Mouse (Mus musculus) right cerebral cortex, postnatal 14 days (tissue): ENCODE measurements at regions not wholly inside any gene's neighbourhood (a gene's known extent, or its start where the extent isn't known, plus 50 kb on each side); places are given as distances from the start of the nearest gene placed in this dataset.

Experiments
- DNase-seq: peaks from one replicate; pipeline ENCODE4 v3.0.0; 2022

DNA sequence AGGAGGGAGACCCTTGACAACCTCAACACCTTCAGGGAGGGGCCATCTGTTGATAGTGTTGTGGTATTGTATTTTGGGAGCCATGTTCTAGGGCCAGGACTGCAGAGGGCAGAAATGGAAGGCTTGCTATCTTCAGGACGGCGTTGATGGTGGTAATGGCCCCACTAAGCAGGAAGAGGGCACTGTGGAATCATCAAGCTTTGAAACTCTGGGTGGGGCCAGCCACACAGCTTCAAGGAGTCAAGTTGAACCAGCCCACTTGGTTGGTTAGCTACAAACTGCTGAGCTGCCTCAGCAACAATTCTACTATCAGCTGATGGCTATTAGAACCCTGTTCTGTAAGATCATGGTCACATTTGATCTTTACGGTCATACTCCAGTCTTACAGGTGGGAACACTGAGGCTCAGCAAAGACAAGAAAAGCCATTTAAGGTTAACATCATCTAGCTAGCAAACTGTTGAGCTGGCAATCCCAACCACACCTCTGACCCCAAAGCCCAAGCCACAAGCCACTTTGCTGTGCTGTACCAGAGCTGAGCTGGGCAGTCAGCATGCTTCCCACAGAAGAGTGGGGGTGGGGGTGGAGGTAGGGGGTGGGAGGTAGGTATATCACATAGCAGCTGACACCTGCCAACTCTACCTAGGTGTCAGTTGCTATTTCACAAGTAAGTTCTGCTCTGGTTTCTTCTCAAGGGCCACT is 203.9 kb downstream of the Uaca start:
- peak; percentile 30 for DNase-seq

- DNase-seq, result peak; percentile 22
Observed at GRCm38 (mm10) chr9:60999001-60999529, 204.7 kb downstream of the Uaca start.

DNA sequence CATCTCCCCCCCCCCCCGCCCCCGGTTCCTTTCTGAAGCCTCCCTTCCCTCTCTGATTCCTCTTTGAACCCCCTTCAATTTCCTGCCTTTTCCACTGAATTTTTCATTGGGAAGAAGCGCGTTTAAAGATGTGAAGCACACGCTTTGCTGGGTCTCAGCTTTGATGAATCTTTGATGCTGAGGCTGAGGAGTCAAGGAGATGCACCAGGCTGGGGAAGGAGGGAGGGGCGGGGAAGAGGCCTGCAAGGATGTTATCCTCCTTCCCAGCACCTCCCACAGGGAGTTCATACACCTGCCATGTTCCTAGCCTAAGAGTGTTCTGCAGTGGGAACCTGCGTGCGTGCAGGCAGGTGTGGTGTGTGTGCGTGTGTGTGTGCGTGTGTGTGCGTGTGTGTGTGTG is 205.9 kb downstream of the Uaca start:
- DNase-seq, result no peak

GRCm38 (mm10) chr9:61002572-61002971 is 208.2 kb downstream of the Uaca start:
- no peak for DNase-seq

DNA sequence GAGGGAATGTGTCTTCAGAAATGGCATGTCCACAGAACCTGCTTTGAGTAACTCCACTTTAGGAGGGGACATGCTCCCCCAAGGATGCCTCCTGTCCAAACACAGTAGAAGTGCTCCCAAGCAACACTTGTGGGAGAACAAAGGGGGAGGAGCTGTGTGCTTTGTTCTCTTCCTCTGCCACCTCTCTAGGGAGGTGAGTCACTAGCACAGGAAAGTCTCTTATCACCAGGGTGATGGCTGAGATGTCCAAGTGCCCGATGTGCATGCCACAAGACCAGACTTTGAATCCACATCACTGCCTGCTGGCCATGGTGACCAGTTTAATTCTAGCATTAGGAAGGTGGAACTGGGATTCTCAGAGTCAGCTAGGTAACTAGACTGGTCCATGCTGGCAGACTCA is 214.1 kb downstream of the Uaca start:
- DNase-seq, result no peak

GRCm38 (mm10) chr9:61011066-61011465 is 216.7 kb downstream of the Uaca start:
- no peak for DNase-seq

GRCm38 (mm10) chr9:61012771-61013540 is 218.6 kb downstream of the Uaca start:
- peak; percentile 75 for DNase-seq

- DNase-seq, result no peak
Observed at GRCm38 (mm10) chr9:61014151-61014550, 219.8 kb downstream of the Uaca start.

DNA sequence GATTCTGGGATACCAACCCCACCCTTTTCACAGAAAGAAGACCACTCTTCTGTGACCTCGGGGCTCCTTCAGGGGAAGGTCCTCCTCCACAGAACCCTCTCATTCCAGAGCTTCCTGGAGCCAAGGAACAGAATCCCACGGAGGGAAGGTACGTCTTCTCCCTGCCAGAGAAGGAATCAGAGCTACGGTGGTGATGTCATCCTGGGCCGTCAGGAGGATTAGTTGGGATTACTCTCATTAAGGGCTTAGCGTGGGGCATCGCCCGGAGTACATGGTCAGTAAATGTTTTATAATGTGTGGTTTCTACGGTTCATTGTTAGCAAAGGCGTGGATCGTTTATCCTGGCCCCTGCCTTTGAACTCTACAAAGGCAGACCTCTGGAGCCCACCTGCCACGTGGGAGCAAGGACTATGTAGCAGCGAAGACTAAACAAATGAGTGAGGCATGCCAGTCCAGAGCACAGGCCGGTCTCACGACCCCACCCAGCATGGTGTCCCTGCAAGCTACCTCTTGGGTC is 221.1 kb downstream of the Uaca start:
- DNase-seq, result no peak

DNA sequence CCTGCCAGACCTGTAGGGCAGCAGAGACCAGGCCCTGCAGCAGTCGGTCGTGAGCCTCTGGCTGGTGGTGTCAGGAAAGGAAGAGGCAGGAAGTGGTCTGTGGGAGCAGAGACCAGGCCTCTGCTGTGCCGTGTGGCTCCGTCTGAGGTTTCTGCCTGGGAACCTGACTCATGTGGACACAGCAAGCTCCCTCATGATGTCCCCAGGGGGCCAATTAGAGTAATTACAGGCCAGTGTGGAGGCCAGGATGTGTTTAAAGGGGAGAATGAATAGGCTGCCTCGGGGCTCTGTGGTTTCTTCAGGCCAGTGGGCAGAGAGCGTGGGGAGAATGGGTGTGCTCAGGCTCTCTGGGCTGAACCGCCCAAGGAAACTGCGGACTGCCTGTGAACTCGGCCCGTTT is 222.3 kb downstream of the Uaca start:
- DNase-seq, result no peak

GRCm38 (mm10) chr9:61019938-61020337 is 225.6 kb downstream of the Uaca start:
- no peak for DNase-seq

- DNase-seq, result no peak
Observed at GRCm38 (mm10) chr9:61021810-61022209, 227.5 kb downstream of the Uaca start.

DNA sequence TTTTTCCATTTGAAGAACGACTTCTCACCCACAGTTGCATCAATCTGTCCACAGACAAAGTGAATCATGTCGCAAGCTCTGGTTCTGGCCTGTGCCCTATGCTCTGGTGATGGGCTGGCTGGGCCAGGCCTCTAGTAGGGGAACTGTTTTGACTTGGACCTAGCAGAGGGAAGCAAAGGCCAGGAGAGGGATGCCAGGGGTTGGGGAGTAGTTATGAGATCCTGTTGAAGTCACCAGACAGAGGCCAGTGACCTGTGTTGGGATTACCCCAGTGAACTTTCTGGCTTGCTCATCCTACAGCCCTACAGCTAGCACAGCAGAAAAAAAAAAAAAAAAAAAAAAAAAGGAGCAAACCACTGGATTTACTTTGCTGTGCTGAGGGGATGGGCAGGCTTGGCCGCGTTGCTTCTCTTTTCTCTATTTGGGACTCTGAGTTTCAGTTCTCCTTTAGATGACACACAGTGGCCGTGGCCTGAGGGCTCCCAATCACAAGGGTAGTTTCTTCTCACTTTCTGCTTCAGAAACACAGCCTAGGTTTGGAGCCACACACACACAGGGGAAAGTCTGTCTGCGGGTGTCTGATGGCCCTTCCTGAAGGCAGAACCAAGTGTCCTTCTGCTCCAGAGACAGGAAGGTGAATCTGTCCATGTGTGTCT is 228.2 kb downstream of the Uaca start:
- no peak for DNase-seq

DNA sequence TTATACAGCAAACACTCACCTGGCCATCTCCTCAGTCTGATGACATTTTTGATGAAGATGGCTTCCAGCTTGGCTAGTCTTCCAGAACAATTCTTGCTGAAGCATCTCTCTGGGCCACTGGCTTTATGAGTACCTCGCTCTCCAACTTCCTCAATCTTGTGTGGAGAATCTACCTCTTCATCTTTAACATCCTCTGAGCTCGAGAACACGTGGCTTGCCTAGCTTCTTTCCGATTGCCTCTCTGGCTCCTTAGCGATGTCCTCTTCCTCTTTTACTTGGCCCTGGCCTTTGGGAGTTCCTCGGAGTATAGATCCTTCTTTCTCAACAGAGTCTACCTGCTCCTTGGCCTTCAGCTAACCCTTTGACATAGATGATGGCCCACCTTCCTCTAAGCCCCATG is 231.0 kb downstream of the Uaca start:
- no peak for DNase-seq

DNA sequence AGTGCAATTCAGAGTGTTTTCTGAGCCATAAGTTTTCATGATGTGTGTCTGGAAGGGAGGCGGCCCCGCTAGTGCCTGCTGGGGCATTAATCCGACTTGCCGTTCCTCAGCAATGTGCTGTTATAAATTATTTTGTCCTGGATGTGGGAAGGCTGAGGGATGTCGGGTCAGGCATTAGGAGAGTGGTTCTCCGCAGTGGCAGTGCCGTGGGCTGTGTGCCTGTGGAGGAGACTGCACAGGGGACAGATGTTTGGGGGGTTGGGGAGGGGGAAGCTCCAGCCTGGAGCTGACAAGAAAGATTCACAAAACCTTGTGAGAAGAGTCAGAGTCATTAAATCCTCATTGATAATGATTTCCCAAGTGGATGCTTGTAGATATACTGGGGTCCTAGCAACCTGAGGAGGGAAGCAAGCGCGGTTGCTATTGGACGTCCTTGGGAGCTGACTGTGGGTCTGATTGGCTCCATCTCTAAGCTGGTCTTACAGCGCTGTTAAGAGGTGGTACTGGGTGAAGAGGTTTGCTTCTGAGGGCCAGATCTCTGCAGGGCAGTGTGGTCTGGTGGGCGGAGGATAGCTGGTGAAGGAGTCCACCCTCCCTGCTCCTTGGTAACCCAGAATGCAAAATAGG is 234.5 kb downstream of the Uaca start:
- no peak for DNase-seq

- DNase-seq, result no peak
Observed at GRCm38 (mm10) chr9:61031699-61032447, 237.5 kb downstream of the Uaca start.

DNA sequence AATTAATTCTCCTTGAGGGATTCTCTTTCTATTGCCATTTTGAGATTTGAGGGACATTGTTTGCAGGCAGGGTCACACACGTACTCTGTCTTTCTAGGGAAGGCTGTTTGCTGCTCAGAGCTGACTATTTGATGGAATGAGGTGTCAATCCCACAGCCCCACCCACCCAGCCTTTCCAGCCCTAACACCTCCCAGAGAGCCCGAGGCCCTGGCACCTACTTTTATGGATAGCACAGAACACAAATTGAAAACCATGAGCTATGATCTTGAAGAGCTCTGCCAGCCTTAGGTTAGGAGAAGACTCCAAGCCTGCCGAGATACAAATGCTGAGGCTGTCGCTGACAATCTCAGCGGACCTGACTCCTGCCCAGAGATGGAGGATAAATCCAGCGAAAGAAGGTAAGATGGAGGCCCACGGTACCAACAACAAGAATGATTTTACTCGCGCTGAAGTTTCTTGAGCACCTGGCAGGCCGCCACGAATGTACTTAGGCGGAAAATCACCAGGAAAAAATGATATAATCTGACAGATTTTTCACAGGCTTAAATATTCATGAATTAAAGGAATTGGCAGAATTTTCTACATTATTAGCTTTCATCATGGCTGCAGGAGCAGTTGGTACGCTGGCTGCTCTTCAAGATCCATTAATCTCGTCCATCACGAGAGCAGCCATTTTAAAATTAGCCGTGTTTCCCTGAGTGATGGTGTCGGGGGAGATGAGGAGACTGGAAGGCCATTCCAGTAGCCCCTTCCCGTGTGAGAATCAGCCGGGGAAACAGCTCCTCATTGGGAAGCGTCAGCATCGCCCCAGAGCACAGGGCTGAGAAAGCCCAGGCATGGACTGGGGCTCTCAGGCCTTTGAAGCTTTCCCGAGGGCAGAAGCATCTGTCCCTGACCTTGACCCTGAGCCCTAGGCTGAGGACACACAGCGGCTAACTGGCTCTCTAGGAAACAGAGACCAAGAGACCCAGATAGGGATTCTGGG is 238.4 kb downstream of the Uaca start:
- peak; percentile 32 for DNase-seq

DNA sequence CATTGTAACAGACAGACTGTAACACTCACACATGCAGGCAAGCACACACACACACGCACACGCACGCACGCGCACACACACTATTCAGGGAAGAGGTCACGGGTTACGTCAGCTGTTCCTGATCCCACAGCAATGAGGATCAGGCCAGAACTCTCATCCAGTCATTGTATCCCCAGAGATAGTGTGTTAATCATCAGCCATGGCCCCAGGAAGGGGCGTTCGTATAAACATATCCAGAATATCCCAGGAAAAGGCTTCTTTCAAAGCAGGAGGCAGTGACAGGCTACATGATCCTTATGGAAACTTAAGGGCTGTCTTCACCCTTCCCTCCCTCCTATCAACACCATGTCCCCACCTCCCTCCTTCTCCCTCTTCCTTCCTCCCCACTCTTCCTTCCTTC is 239.3 kb downstream of the Uaca start:
- no peak for DNase-seq

DNA sequence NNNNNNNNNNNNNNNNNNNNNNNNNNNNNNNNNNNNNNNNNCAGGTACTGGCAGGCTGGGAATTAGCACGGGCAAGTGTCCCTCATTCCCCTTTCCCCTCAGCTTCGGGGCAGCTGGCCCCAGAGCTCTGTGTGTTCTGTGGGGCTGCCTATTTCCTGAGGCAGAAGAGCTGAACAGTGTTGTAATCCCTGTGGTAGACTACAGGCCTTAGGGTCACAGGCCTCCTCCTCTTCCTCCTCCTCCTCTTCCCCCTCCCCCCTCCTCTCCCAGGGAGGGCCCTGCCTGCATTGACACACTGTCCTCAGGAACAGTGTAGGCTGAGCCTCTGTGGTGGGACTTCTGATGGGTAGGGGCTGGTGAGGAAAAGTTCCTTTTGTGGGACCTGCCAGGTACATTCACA is 247.7 kb downstream of the Uaca start:
- DNase-seq, result no peak

- no peak for DNase-seq
Observed at GRCm38 (mm10) chr9:61044983-61045382, 250.6 kb downstream of the Uaca start.

DNA sequence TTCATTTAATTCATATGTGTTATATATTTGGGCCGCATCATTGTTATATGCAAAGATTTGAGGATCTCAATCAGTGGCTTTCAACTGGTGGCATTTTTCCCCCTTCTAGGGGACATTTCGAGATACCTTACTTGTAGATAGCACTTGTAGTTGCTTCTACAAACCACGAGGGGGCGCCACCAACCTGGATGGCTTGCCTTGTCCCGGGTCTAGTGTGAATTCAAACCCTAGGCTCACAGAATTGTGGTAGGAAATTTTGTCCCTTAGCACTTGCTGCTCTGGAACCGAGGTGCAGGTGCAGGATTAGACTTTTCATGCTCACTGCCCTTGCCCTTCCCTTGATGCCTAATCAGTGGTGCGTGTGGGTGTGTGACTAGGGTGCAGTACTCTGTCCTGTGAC is 252.2 kb downstream of the Uaca start:
- peak; percentile 84 for DNase-seq
